Mouse (Mus musculus) liver (tissue): ENCODE results near the gene Slc25a19.

Experiments used
- DNase-seq: peaks from one replicate; pipeline ENCODE4 v3.0.0-alpha.2; 2020; ENCODE audit warnings: mixed read lengths

The Slc25a19 gene

DNA sequence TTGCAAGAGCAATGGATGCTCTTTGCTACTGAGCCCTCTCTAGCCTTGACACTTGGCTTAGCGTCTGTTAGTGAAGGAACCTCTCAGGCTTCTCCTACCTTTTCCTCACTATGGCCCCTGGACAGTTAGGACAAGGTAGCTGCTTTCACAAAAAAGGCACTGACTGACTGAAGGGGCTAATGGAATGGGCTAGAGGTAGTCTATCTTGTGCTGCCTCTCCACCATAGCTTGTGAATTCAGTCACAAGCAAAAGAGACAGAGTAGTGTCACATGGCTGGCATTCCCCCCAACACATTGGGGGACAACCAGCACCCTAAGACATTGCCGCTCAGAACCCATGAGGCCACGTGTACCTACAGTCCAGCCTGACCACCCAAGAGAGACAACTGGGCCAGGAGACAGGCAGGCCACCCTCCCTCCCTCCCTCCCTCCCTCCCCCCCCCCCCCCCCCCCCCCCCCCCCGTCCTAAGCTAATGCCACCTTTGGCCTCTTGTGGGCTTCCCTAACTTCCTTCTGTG lies 12.3 kb upstream of the Slc25a19 start:
- DNase-seq = no peak

DNA sequence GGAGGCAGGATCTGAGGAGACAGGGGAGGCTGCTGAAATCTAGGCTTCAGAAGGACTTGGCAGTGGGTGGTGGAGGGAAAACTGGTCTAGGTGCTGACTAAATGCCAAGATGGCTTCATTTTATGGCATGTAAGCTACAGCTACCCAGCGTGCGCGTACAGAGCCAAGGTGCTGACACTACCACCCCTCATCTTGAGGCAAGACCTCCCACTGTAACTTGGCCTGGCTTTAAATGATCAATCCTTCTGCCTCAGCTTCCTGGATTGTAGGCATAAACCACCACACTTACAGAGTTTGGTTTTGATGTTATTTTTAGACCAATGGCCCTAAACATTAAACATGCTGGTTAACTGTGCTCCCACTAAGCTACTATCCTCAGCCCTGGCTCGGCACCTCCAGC lies 11.4 kb upstream of the Slc25a19 start:
- no peak for DNase-seq

DNA sequence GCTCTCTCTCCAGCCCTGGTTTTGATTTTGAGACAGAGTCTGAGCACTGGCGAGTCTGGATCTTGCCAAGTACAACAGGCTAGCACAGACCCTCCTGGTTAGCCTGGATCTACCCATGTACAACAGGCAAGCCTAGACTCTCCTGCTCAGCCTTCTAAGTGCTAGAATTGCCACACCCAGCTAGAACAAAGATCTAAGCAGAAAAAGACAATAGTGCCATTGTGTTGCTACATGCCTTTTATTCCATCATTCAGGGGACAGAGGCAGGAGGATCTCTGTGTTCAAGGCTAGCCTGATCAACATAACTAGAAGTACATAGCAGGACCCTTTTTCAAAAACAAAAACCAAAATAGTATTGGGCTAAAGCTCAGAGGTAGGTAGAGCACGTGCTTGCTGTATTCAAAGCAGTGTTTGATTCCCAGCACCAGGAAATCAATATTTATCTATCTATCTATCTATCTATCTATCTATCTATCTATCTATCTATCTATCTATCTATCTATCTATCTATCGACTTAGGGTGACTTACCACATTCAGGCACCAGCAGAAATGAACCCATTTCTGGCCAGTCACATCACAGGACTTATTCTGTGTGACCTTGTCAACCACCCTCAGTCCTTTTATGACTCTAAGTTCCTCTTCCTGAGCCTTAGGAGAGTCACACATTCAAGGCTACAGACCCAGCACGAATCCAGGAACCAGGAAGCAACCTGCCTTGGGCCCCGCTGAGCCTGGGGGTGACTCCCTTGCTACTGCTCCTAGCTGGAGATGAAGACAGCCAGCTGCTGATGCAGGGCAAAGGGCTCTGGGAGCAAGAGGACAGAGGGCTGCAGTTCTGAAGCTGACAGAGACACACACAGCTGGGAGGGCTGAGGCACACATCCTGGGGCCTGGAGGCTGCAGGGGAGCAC lies 10.7 kb upstream of the Slc25a19 start:
- DNase-seq = no peak

DNA sequence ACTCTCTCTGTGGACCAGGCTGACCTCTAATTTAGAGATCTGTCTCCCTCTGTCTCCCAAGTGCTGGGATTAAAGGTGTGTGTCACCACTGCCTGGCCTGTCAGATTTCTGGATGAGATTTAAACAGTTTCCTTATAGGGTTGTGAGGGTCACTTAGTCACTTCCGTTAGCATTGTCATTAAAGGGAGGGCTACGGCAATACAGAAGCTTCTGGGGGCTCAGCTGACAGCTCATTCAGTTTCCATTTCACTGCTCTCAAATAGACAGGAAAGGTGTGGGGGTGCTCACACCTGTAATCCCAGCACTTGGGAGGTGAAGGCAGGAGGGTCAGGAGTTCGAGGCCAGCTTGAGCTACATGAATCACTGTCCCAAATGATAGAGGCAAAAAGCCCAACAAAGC lies 8.9 kb upstream of the Slc25a19 start:
- no peak for DNase-seq

DNA sequence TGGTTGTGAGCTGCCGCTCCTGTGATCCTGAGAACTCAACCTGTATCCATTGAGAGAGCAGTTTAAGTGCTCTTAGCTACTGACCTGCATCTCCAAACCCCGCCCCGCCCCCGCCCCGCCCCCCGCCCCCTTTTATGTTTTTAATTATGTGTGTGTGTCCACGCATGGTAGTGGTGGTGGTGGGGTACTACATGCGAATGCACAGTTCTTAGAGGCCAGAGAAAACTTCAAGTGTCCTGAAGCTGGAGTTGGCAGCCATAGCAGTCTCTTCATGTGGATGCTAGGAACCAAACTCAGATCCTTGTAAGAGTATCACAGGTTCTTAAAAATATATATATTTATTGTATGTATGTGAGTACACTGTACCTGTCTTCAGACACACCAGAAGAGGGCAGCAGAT lies 7.4 kb upstream of the Slc25a19 start:
- DNase-seq = no peak

DNA sequence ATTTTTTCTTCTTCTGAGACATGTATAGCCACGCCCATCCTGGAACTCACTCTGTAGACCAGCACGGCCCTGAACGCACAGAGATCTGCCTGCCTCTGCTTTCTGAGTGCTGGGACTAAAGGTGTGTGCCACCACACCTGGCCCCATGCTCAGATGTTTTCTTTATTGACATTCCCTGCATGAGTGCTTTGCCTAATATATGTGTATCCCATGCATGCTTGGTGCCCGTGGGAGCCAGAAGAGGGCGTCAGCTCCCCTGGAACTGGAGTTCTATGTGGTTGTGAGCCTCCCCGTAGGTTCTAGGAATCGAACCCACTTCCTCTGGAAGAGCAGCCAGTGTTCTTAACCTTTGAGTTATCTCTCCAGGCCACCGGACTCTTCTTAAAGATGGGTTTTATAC lies 6.9 kb upstream of the Slc25a19 start:
- DNase-seq = no peak

DNA sequence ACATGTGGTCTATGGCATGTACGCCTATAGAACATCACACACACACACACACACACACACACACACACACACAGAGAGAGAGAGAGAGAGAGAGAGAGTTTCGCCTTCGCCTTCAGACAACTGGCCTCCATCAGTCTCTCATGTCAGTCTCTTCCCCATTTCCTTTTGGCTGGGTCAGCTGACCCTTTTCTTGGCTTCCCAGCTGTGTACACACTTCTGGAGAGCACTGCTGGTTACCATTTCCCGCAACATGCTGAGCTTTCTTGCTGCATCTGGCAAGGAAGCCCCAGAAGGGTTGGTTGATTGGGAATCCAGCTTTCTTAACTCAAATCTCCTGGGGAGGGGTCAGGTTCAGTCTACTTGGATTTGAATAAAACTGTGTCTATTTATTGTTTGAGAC lies 6.0 kb upstream of the Slc25a19 start:
- DNase-seq = no peak

DNA sequence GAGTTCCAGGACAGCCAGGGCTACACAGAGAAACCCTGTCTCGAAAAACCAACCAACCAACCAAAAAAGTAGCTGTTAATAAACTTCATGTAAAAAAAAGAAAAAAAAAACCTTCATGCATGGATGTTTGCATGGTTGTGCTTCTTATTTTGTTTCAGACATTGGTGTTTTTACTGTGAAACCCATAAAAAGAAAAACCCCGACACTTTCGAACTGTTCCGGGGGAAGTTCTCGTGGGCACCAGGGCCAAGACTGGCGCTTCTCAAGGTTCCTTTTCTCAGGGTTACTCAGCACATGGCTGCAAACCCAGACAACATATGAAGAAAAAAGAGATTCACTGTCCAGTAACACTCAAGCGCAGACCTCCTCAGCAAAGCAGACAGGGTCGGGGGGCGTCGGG lies 4.8 kb upstream of the Slc25a19 start:
- no peak for DNase-seq

DNA sequence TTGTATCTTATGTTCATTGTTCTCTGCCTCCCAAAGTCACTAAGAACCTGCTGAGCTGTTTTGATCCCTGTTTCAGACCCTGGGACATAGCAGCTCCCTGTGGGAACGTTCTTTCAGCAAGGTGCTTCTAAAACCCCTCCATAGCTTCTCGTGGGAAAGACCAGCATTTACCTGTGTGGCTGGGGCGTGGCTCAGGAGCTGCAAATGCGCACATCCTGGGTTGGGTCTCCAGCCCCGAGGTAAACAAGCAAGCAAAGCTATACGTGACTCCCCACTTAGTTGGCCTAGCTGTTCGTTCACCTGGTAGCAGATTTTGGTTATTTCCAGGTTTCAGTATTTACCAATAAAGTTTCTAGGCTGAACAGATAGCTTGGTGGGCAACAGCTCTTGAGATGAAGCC lies 4.2 kb upstream of the Slc25a19 start:
- no peak for DNase-seq

DNA sequence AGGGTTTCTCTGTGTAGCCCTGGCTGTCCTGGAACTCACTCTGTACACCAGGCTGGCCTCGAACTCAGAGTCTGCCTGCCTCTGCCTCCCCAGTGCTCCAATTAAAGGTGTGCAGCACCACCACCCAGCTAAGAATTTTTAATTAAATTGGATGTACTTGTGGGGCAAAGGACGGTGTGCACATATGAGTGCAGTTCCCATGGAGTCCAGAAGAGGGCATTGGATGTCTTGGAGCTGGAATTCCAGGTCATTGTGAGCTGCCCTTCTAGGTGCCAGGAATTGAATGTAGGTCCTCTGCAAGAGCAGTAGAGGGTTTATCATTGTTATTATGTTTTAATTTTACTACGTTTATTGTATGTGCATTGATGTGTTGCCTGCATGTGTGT lies 3.4 kb upstream of the Slc25a19 start:
- DNase-seq = peak; percentile 53

DNA sequence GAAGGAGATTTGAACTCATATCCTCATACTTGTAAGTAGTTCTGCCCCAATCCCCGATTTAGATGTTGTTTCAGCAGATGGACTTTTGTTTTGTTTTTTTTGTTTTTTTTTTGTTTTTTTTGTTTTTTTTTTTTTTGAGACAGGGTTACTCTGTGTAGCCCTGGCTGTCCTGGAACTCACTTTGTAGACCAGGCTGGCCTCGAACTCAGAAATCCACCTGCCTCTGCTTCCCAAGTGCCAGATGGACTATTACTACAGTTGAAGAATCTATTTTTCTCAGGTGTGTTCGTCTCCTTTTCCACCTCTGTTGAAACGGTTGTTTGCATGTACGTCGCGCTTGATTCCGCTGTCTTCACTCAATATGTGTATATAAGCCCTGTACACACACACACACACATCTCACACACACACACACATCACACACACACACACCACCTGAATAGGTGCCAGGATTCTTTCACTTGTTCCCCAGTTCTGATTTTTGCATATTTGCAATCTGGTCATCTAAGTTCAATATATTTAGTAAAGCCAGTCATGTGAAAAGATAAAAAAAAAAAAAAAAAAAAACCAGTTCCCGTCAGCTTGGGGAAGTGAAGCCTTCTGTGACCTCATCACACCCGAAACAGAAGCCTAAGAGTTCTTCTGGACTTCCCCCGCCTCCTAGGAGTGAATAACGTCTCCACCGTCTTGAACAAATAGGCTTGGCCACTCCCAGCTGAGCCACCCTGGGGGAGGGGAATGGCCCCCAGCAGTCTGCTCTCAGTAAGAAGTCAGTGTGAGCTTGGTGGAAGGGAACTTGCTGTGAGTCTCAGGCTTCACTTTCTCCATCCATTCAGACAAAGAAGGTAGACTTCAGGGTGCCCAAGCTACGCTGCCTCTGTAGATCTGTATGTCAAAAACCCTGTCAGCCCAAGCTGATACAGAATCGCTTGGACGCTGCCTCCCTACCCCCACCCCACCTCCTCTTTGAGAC lies 2.7 kb upstream of the Slc25a19 start:
- peak; percentile 55 for DNase-seq

DNA sequence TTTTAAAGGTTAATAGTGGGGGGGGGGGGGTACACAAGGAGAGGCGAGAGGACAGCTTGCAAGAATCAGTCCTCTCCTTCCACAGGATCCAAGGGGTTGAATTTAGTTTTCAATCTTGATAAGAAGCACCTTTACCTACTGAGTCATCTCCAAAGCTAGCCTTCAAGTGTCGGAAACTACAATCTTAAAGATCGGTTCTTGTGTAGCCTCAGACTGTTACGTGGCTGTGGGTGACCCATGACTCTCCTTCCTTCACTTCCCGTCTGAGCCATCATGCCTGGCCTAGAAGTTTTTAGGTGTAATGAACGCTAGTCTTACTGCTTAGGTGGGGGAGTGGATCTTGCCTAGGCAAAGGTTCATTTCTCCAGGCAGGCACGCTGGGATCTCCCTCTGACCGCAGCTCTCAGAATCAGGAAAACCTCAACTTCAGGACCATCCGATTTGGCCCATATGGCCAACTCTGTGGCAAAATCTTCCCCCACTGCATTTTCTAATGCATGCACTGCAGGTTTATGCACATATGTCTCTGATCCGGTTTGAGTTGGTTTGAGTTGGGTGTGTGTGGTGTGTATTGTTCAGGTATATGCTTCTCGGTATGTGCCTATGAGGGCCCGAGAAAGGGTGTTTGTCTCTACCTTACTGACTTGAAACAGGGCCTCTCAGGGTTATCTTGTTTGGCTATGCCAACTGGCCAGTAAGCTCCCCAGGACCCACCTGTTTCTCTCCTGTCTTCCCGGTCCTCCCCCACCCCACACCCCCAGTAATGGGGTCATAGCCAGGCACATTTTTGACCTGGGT lies 1.8 kb upstream of the Slc25a19 start:
- DNase-seq = no peak

DNA sequence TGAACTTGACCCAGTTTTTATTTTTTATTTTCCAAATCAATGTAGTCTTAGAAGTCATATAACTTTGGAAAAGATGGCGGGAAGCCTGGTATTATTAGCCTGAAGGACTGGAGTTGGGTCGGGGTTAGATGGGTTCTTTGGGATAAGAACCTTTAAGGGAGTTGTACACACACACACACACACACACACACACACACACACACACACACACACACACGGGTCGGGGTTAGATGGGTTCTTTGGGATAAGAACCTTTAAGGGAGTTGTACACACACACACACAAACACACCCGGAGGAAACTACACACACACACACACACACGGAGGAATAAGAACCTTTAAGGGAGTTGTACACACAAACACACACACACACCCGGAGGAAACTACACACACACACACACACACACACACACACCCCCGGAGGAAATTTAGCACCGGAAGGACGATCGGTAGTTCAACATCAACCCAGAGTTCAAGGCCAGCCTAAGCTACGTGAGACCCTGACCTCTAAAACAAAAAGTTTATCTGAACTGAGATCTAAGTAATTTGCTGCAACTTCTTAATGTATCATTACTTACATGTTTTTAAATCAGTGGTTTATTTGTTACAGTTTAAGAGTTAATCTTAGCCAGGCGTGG lies 488 bp upstream of the Slc25a19 start:
- DNase-seq = no peak

DNA sequence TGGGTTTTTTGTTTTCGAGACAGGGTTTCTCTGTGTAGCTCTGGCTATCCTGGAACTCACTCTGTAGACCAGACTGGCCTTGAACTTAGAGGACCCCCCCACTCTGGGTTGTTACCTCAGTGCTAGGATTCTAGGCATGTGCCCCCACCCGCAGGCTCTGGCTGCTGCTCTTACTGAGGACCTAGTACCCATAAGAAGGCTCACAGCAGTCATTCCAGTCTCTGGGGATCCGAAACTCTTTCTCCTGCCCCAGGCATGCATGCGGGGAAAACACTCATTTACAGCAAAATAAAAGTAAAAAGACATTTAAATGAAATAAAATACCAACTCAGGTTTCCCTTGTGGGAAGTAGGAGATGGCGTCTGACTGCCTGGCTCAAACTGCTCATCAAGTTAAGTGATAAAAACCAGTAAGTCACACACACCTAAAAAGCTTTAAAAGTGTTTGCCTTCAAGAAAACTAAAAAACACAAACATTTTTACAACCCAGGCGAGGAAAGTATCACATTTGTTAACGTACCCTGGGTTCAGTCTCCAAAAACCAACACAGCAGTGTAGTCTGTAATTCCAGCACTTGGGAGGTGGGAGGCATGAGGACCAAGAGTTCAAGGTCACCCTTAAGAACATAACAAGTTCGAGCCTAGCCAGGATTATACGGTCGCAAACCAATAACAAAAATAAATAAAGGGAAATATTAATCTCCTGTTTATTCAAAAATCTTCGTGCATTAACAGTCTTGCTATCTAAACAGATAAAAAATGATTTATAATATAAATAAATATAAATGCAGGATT lies 1.1 kb downstream of the Slc25a19 start:
- no peak for DNase-seq

DNA sequence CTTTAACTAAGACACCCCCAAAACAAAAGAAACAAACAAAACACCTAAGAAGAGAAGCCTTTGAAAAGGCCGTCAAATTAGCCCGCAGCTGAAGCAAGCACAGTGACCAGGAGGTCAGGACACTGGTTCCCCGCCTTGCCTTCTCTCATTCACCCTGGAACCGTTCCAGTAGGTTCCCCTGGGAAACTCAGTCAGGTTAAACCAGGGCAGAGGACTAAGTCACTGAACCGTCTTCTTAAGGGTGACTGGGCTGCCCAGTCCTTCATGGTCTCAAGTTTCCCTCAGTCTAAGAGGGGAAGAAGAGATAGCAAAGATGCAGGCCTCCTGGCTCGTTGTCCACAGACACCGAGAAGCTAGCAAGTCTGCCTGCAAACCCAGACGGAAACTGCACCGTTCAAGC lies 2.2 kb downstream of the Slc25a19 start:
- DNase-seq = no peak

DNA sequence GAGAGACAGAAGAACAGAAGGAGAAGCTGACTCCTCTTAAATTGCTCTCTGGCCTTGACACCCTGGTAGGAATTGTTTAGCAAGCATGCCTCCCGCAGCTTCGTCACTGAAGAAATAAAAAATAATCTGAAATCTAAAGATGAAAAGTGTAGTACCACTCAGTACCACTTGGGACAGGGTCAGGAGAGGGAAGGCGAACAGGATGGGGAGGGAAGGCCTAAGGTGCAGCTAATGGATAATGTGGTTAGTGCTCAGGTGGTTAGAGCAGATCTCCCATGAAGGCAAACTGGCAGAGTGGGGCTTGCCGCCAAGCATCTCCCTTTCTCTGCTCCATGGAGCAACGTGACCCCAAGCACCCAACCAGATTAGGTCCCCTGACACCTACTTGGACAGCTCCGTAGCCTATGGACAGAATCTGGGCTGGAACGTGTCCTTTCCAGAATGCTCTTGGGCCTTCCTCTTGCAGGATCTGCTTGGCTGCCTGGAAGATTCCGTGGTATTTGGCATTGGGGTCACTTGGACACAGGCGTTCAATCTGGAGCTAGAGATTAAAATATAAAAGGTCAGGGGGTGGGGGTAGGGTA lies 4.5 kb downstream of the Slc25a19 start:
- no peak for DNase-seq

DNA sequence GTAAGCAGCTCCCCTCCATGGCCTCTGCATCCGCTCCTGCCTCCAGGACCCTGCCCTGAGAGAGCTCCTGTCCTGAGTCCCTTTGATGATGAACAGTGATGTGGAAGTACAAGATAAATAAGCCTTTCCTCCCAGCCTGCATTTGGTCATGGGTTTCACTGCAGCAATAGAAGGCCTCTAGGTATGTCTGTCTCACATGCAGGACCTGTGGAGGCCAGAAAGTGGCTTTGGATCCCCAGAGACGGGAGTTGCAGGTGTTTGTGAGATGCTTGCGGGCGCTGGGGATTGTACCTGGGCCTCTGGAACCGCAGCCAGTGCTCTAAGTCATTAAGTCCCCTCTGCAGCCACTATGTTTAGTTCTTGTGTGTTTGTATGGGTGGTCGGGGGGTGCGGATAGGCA lies 8.1 kb downstream of the Slc25a19 start:
- no peak for DNase-seq

DNA sequence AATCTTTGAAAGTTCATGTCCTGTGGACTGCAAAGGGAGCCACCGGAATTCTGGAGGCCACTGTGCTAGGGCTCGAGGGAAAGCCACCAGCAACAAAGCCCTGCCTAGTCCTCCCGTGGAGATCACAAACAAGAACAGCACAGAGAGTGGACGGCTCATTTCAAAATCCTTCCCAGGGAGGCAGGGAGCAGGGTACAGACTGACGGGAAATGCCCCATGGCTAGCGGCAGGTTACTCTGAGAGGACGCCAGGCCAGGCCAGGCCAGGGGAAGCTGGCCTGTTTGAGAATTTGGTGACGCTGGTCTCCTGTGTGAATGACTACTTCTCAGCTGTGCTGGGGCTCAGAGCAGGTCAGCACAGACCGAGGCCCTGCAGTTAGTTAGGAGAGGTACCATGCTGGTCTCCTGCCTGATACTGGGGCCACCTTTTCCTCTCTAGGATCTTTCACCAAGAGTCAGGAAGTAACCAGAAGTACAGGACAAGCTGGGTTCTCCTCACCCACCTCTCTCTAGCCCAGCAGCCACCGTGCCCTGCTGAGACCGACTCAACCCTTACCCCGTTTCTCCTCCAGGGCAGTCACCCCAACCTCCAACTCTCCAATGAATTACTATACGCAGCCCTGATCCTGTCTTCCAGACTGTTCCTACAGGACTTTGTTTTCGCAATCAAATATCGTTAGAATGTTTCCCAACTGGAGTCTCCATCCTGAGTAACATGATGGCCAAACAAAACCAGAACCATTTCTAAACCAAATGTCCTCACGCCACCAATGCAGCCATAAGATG lies 9.2 kb downstream of the Slc25a19 start:
- DNase-seq = no peak

DNA sequence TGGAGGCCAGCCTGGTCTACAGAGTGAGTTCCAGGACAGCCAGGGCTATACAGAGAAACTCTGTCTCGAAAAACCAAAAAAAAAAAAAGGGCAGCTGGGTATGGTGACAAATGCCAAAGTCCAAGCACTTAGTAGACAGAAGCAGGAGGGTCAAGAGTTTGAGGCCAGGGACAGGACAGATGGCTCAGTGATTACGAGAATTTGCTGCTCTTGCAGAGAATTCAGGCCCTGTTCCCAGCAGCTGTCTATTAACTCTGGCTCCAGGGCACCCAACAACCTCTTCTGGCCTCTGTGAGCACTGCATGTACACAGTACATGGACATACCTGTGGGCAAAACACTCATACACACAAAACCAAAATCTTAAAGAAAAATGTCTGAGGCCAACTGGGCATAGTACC lies 10.1 kb downstream of the Slc25a19 start:
- no peak for DNase-seq

DNA sequence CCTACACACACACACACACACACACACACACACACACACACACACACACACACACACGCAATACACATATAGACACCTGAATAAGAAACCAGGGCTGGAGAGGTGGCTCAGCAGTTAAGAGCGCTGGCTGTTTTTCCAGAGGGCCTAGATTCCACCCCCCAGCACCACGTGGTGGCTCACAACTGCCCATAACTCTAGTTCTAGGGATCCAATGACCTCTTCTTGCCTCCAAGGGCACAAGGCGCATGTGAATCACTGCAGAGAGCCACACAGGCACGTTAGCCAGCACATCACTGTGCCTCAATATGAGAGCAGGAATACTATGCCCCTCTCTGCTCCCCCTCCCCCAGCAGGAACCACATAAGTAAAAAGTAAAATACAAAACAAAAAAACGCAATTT lies 11.2 kb downstream of the Slc25a19 start:
- DNase-seq = no peak
